Mouse (Mus musculus) midbrain, embryonic 12.5 days (tissue): Measurements from ENCODE around the gene Fcmr. TPM values are rescaled to one million over a fixed set of nuclear protein-coding genes. Genes with fewer than 3 reads are reported as not detected.

Source experiments
- ATAC-seq: fragments of 200-750 bp; cut with Nextera tagmentation; 2 replicates; pipeline ENCODE4 v1.8.0; 2017; ENCODE audit warnings: low read depth, moderate TSS enrichment, moderate library complexity; ENCODE audit not compliant: low FRiP score
- H3K27ac ChIP-seq: fragments of 300-500 bp; sonication (generic); replicated peaks from 2 replicates; pipeline ENCODE4 v1.5.1; 2016; ENCODE audit warnings: mild to moderate bottlenecking
- H3K27me3 ChIP-seq: fragments of 300-500 bp; sonication (generic); 2 replicates; pipeline ENCODE4 v1.6.1; 2016; ENCODE audit warnings: mild to moderate bottlenecking
- H3K36me3 ChIP-seq: fragments of 300-500 bp; sonication (generic); 2 replicates; pipeline ENCODE4 v1.6.1; 2016
- H3K4me1 ChIP-seq: fragments of 300-500 bp; sonication (generic); 2 replicates; pipeline ENCODE4 v1.6.1; 2016
- H3K4me2 ChIP-seq: fragments of 300-500 bp; sonication (generic); replicated peaks from 2 replicates; pipeline ENCODE4 v1.6.1; 2016; ENCODE audit warnings: mild to moderate bottlenecking, moderate library complexity
- H3K4me3 ChIP-seq: fragments of 300-500 bp; sonication (generic); 2 replicates; pipeline ENCODE4 v1.5.1; 2016; ENCODE audit warnings: mild to moderate bottlenecking
- H3K9ac ChIP-seq: fragments of 300-500 bp; sonication (generic); replicated peaks from 2 replicates; pipeline ENCODE4 v1.6.1; 2016; ENCODE audit warnings: mild to moderate bottlenecking, moderate library complexity
- H3K9me3 ChIP-seq: fragments of 300-500 bp; sonication (generic); 2 replicates; pipeline ENCODE4 v1.6.1; 2016; ENCODE audit warnings: mild to moderate bottlenecking
- WGBS: fragments of 180-500 bp; shearing (Covaris S2); methylation state at CpG from one replicate; pipeline ENCODE4 v1.1.7; 2016; 5-methylcytosine and 5-hydroxymethylcytosine counted together
- polyA plus RNA-seq: library from polyadenylated mRNA; unstranded; fragments of >200 nt; fragmentation: Nextera tagmentation; extraction: Ambion mirVana; gene quantifications from 2 replicates; pipeline ENCODE4 v1.2.1, GENCODE M21; 2016

Fcmr gene
- polyA plus RNA-seq = 0.48 TPM in 1 of 2 replicates, not detected in the other

GRCm38 (mm10) chr1:130865541-130866221 is at the start of gene Fcmr:
TSS of gene Fcmr (plus strand) at chr1:130865669.
- Histone ChIP-seq H3K36me3 (no peaks in the 10 kb centered on the region), H3K9ac (no peak within 1 kb of the TSS), H3K9me3 (no peaks in the 10 kb centered on the region), H3K4me1 (no peaks in the 10 kb centered on the region), H3K27ac (no peak within 1 kb of the TSS), H3K4me3 (no peak within 1 kb of the TSS), H3K4me2 (no peak within 1 kb of the TSS), H3K27me3 (no peaks in the 10 kb centered on the region)
- WGBS = 74% methylated on average over 7 of the region's 7 CpGs
- no peak for ATAC-seq

DNA sequence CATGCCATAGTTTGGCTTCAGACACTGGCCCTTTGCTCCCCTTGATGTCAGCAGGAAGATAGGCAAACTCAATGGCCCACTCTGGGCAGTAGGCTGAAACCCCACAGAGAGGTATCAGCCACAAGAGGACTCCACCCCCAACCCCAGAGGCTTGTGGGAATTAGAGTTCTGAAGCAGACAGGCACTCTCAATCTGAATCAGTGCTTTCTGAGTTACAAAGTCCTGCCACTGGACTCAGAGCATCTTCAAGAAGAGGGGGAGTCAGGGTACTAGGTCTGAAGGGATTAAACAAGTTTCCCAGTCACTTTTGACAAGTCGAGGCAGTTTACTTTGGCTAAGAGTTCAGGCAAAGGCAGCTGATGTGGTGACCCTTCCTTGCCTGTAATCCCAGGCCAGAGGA is 45.7 kb upstream of the Fcmr start:
- no peaks in the 10 kb centered on the region for H3K36me3 ChIP-seq
- no peak overlapping the region for H3K4me2 ChIP-seq
- no peaks in the 10 kb centered on the region for H3K9me3 ChIP-seq
- no peak overlapping the region for H3K27ac ChIP-seq
- no peaks in the 10 kb centered on the region for H3K4me1 ChIP-seq
- H3K4me3 ChIP-seq = no peak overlapping the region
- WGBS = 57% methylated on average over 1 of the region's 1 CpGs
- no peak for ATAC-seq
- H3K9ac ChIP-seq = no peak overlapping the region
- no peaks in the 10 kb centered on the region for H3K27me3 ChIP-seq

- Histone ChIP-seq H3K4me1 (no peaks in the 10 kb centered on the region), H3K36me3 (no peaks in the 10 kb centered on the region), H3K9ac (no peak overlapping the region), H3K4me2 (no peak overlapping the region), H3K4me3 (no peak overlapping the region), H3K27ac (no peak overlapping the region), H3K9me3 (no peaks in the 10 kb centered on the region), H3K27me3 (no peaks in the 10 kb centered on the region)
- WGBS = 84% methylated on average over 7 of the region's 7 CpGs
- no peak for ATAC-seq
Measured at GRCm38 (mm10) chr1:130820316-130821148, 44.9 kb upstream of the Fcmr start.

- no peak overlapping the region for H3K27ac ChIP-seq
- H3K4me3 ChIP-seq = no peak overlapping the region
- no peak overlapping the region for H3K4me2 ChIP-seq
- ATAC-seq = no peak
- H3K9ac ChIP-seq = no peak overlapping the region
- H3K9me3 ChIP-seq = no peaks in the 10 kb centered on the region
- H3K27me3 ChIP-seq = no peaks in the 10 kb centered on the region
- 82% methylated on average over 2 of the region's 2 CpGs for WGBS
- no peaks in the 10 kb centered on the region for H3K4me1 ChIP-seq
- H3K36me3 ChIP-seq = no peaks in the 10 kb centered on the region
Measured at GRCm38 (mm10) chr1:130821149-130821471, 44.4 kb upstream of the Fcmr start.

DNA sequence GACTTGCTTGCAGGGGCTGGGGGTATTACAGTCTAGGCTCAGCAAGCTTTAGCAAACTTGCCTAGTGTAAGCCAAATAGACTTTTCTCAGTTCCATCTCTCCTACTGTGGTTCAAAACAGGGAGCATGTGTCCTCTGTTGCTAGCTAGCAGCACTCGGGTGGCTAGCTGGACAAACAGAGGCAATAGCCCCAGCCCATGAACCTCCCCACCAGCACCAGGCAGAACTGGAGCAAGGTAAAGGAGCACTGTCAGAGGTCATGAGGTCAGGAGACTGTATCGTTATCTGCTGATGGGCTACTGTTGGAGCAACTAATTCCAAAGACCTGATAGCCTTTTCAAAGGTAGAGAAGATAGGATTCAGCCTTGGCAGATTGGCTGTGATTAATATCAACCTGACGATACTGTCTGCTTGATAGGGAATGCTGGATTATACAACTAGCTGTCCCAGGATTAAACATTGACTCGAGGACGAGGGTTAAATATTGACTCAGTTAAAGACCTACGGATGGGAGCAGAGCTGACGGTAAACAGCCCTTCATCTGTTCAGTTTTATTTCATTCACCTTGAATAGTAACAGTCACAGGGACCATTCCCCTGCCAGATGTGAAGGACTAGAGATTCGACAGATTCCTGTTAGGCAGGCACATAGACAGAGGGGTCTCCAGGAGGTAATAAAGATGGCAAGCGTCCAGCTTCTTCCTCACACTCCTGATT is 43.4 kb upstream of the Fcmr start:
- ATAC-seq = no peak
- 90% methylated on average over 9 of the region's 9 CpGs for WGBS
- no peak overlapping the region for H3K4me3 ChIP-seq
- H3K4me2 ChIP-seq = no peak overlapping the region
- H3K36me3 ChIP-seq = no peaks in the 10 kb centered on the region
- H3K27me3 ChIP-seq = no peaks in the 10 kb centered on the region
- no peak overlapping the region for H3K27ac ChIP-seq
- H3K9ac ChIP-seq = no peak overlapping the region
- no peaks in the 10 kb centered on the region for H3K4me1 ChIP-seq
- H3K9me3 ChIP-seq = no peaks in the 10 kb centered on the region

GRCm38 (mm10) chr1:130826448-130826847 is 39.0 kb upstream of the Fcmr start, which contains the start of gene Pigr:
TSS of gene Pigr (plus strand) at chr1:130826684.
- WGBS = 92% methylated on average over 5 of the region's 5 CpGs

GRCm38 (mm10) chr1:130828656-130829055 is 36.8 kb upstream of the Fcmr start:
- 86% methylated on average over 4 of the region's 4 CpGs for WGBS
- ATAC-seq = no peak

More at GRCm38 (mm10) chr1:130826448-130826847, 39.0 kb upstream of the Fcmr start, which contains the start of gene Pigr:
- Histone ChIP-seq H3K27ac (no peak within 1 kb of the TSS), H3K9ac (no peak within 1 kb of the TSS), H3K4me3 (no peak within 1 kb of the TSS), H3K9me3 (no peaks in the 10 kb centered on the region), H3K36me3 (no peaks in the 10 kb centered on the region), H3K4me2 (no peak within 1 kb of the TSS), H3K4me1 (no peaks in the 10 kb centered on the region), H3K27me3 (no peaks in the 10 kb centered on the region)
- no peak for ATAC-seq

GRCm38 (mm10) chr1:130829906-130830830 is 35.3 kb upstream of the Fcmr start:
- H3K27ac ChIP-seq = no peak overlapping the region
- ATAC-seq = no peak
- WGBS = 83% methylated on average over 8 of the region's 8 CpGs

More at GRCm38 (mm10) chr1:130828656-130829055, 36.8 kb upstream of the Fcmr start:
- Histone ChIP-seq H3K9ac (no peak overlapping the region), H3K4me1 (no peaks in the 10 kb centered on the region), H3K27ac (no peak overlapping the region), H3K9me3 (no peaks in the 10 kb centered on the region), H3K36me3 (no peaks in the 10 kb centered on the region), H3K27me3 (no peaks in the 10 kb centered on the region), H3K4me3 (no peak overlapping the region), H3K4me2 (no peak overlapping the region)

DNA sequence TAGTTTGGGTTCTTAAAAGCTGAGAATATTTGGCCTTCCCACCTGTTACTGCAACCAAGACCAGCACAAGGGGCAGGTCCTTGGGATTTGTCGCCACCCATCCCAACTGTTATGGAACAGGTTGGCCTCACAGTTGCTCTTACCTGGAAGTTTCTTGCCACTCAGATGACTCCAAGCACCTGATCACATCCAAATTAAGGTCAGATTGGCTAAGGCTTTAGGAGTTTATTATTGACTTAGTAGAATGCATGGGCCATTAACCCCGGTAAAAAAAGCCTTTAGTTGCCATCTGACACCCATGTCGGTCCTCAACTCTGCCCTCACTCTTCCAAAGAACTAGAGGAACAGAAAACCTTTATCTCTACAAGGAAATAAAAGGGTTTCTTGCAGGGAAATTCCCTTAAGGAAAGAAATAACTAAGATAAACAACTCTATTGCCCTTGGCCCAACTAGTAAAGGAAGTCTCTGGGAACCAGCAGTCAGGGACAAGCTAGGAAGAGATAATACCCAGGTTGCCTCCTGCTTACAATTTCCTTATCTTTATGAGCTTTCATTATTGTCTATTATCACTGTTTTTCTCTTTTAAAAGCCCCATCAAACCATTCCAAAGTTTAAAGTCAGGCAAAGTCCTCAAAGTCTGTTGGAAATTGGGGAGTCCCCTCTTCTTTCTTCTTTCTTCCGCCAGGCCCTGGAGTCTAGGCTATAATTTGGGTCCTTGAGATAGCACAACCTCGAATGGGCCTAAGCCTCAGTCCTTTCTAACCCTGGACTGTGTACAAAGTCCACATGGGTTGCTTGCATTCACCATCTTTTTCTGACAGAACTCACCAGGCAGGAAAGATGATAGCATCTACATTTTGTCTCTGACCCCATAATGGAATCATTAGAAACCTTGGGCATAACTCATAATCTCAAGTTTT is 33.0 kb upstream of the Fcmr start:
- H3K27ac ChIP-seq = no peak overlapping the region
- H3K4me1 ChIP-seq = no peaks in the 10 kb centered on the region
- H3K4me2 ChIP-seq = no peak overlapping the region
- no peaks in the 10 kb centered on the region for H3K27me3 ChIP-seq
- H3K4me3 ChIP-seq = no peak overlapping the region
- ATAC-seq = no peak
- 79% methylated on average over 5 of the region's 5 CpGs for WGBS
- no peaks in the 10 kb centered on the region for H3K36me3 ChIP-seq
- no peaks in the 10 kb centered on the region for H3K9me3 ChIP-seq
- H3K9ac ChIP-seq = no peak overlapping the region

More at GRCm38 (mm10) chr1:130829906-130830830, 35.3 kb upstream of the Fcmr start:
- Histone ChIP-seq H3K9ac (no peak overlapping the region), H3K4me2 (no peak overlapping the region), H3K4me3 (no peak overlapping the region), H3K36me3 (no peaks in the 10 kb centered on the region), H3K9me3 (no peaks in the 10 kb centered on the region), H3K4me1 (no peaks in the 10 kb centered on the region), H3K27me3 (no peaks in the 10 kb centered on the region)

GRCm38 (mm10) chr1:130835161-130835936 is 30.1 kb upstream of the Fcmr start:
- Histone ChIP-seq H3K4me3 (no peak overlapping the region), H3K4me2 (no peak overlapping the region), H3K36me3 (no peaks in the 10 kb centered on the region), H3K9ac (no peak overlapping the region), H3K27me3 (no peaks in the 10 kb centered on the region), H3K27ac (no peak overlapping the region), H3K9me3 (no peaks in the 10 kb centered on the region), H3K4me1 (no peaks in the 10 kb centered on the region)
- no peak for ATAC-seq
- 89% methylated on average over 6 of the region's 6 CpGs for WGBS
